Mouse (Mus musculus) megakaryocyte, embryonic 14.5 days (primary cell): ENCODE results near the gene Trim11.

ENCODE experiments used
- FLI1 ChIP-seq: IDR thresholded peaks from 2 replicates; pipeline ENCODE4 v1.6.1; 2012; ENCODE audit warnings: low read length, inconsistent platforms, mixed read lengths
- GATA1 ChIP-seq: IDR thresholded peaks from 3 replicates; pipeline ENCODE4 v1.6.1; 2012; ENCODE audit warnings: mixed read lengths, low read length, inconsistent platforms, borderline replicate concordance

- TF ChIP-seq GATA1 (no peak), FLI1 (no peak)
Observed at GRCm38 (mm10) chr11:58989166-58989565, 11.3 kb downstream of the Trim11 start.
